In genomic region chr6:15120916-15121315, GRCm38 (mm10) we compare ENCODE assay signal across 14 mouse cellular contexts.
DNase-seq lines count a peak whose midpoint lies in the region; ATAC-seq and TF ChIP-seq lines count a peak whose summit lies in the region.
"Had no signal": no experiment of that assay in that cellular context is flagged by ENCODE, and none has a peak within 500 bp of the region (broad histone marks: within the 10 kb centered on the region; RNA-seq: fewer than 3 reads in every experiment).

No protein-coding gene starts in this region.

- no peak for TF ChIP-seq EP300 in heart, adult 2 months (IDR thresholded peaks at IDR 0.05; ENCODE audit: insufficient read depth, low read depth, low read length)

- H3K9me3 ChIP-seq in hindbrain, embryonic 13.5 days: no peaks in the 10 kb centered on the region
- H3K9me3 ChIP-seq in neural tube, embryonic 13.5 days: no peaks in the 10 kb centered on the region
- no peaks in the 10 kb centered on the region for H3K9me3 ChIP-seq in kidney, embryonic 16.5 days (ENCODE audit: low read length)
- H3K9me3 ChIP-seq: limb, embryonic 13.5 days had no signal

- H3K36me3 ChIP-seq in heart, adult 2 months (ENCODE audit: control insufficient read depth, insufficient read depth, low read length): no peaks in the 10 kb centered on the region
- H3K36me3 ChIP-seq in hindbrain, embryonic 13.5 days: no peaks in the 10 kb centered on the region
- no peaks in the 10 kb centered on the region for H3K36me3 ChIP-seq in neural tube, embryonic 13.5 days
- no peaks in the 10 kb centered on the region for H3K36me3 ChIP-seq in kidney, embryonic 16.5 days (ENCODE audit: insufficient read depth, low read length)
- H3K36me3 ChIP-seq: limb, embryonic 13.5 days had no signal

- H3K4me1 ChIP-seq in heart, adult 2 months (ENCODE audit: control insufficient read depth, insufficient read depth, low read length): no peaks in the 10 kb centered on the region
- H3K4me1 ChIP-seq in hindbrain, embryonic 13.5 days (replicated peaks): no peaks in the 10 kb centered on the region
- no peaks in the 10 kb centered on the region for H3K4me1 ChIP-seq in neural tube, embryonic 13.5 days (replicated peaks)
- no peaks in the 10 kb centered on the region for H3K4me1 ChIP-seq in kidney, embryonic 16.5 days (ENCODE audit: insufficient read depth, low read length)
- H3K4me1 ChIP-seq: limb, embryonic 13.5 days had no signal

- TF ChIP-seq CTCF in heart, adult 2 months (IDR thresholded peaks at IDR 0.05): peak; percentile 17; the same call in 1 of the 2 replicates

- H3K27me3 ChIP-seq in heart, adult 2 months (ENCODE audit: control insufficient read depth, insufficient read depth, low read length): no peaks in the 10 kb centered on the region
- no peaks in the 10 kb centered on the region for H3K27me3 ChIP-seq in hindbrain, embryonic 13.5 days
- no peaks in the 10 kb centered on the region for H3K27me3 ChIP-seq in neural tube, embryonic 13.5 days
- no peaks in the 10 kb centered on the region for H3K27me3 ChIP-seq in kidney, embryonic 16.5 days (ENCODE audit: insufficient read depth, low read length)
- H3K27me3 ChIP-seq: limb, embryonic 13.5 days had no signal

- no peak overlapping the region for H3K9ac ChIP-seq in heart, adult 2 months (ENCODE audit: low read depth, low read length)
- no peak overlapping the region for H3K9ac ChIP-seq in hindbrain, embryonic 13.5 days
- H3K9ac ChIP-seq in neural tube, embryonic 13.5 days: no peak overlapping the region
- H3K9ac ChIP-seq in kidney, embryonic 16.5 days (replicated peaks; ENCODE audit: low read length): no peak overlapping the region
- H3K9ac ChIP-seq: limb, embryonic 13.5 days had no signal

- intact Hi-C loops in heart, adult 2 months (cut with DNase I): no loop called here
- intact Hi-C loops in heart, postnatal 36 days (cut with DNase I): no loop called here

- no peak overlapping the region for H3K27ac ChIP-seq in heart, adult 2 months
- no peak overlapping the region for H3K27ac ChIP-seq in hindbrain, embryonic 13.5 days
- H3K27ac ChIP-seq in neural tube, embryonic 13.5 days (replicated peaks): no peak overlapping the region
- H3K27ac ChIP-seq in kidney, embryonic 16.5 days (ENCODE audit: low read length): no peak overlapping the region
- H3K27ac ChIP-seq: limb, embryonic 13.5 days had no signal

- TF ChIP-seq POLR2A in heart, adult 2 months (IDR thresholded peaks at IDR 0.05; ENCODE audit: insufficient read depth, low read depth, low read length): no peak

- H3K4me3 ChIP-seq in heart, adult 2 months: no peak overlapping the region
- no peak overlapping the region for H3K4me3 ChIP-seq in hindbrain, embryonic 13.5 days
- no peak overlapping the region for H3K4me3 ChIP-seq in neural tube, embryonic 13.5 days
- no peak overlapping the region for H3K4me3 ChIP-seq in kidney, embryonic 16.5 days (ENCODE audit: low read length)
- H3K4me3 ChIP-seq: limb, embryonic 13.5 days had no signal

- no peak for DNase-seq in heart, adult 2 months
- no peak for DNase-seq in heart, postnatal 36 days
- DNase-seq in embryo, embryonic 10.5 days (ENCODE audit: low spot score): peak; percentile 33
- no peak for DNase-seq in spleen, postnatal 4 days (ENCODE audit: low spot score in 2 of 2)
- DNase-seq: cerebellum, postnatal 25 days; gastrocnemius, postnatal 10 days; heart, postnatal 10 days; kidney, adult 8-10 months; lung, adult 2 months; thymus, adult 18-20 months had no signal

- no peaks in the 10 kb centered on the region for H3K79me2 ChIP-seq in heart, adult 2 months (replicated peaks; ENCODE audit: control insufficient read depth, insufficient read depth, low read length)

- WGBS in heart, adult 2 months: 70% methylated on average over 5 of the region's 5 CpGs
- WGBS in hindbrain, embryonic 13.5 days: 56% methylated on average over 5 of the region's 5 CpGs
- WGBS in neural tube, embryonic 13.5 days: 61% methylated on average over 5 of the region's 5 CpGs
- WGBS in kidney, embryonic 16.5 days: 75% methylated on average over 5 of the region's 5 CpGs

- ATAC-seq in hindbrain, embryonic 13.5 days (ENCODE audit: low FRiP score): peak; percentile 69
- ATAC-seq in neural tube, embryonic 13.5 days (ENCODE audit: low read depth): peak; percentile 69; the same call in 1 of the 2 replicates
- no peak for ATAC-seq in kidney, embryonic 16.5 days (ENCODE audit: low FRiP score, low TSS enrichment)

- no peak overlapping the region for H3K4me2 ChIP-seq in hindbrain, embryonic 13.5 days
- H3K4me2 ChIP-seq in neural tube, embryonic 13.5 days: no peak overlapping the region
- no peak overlapping the region for H3K4me2 ChIP-seq in kidney, embryonic 16.5 days (replicated peaks; ENCODE audit: low read depth, low read length)
- H3K4me2 ChIP-seq: limb, embryonic 13.5 days had no signal
